Mouse (Mus musculus) adrenal gland, postnatal 10 days (tissue): Measurements from ENCODE around the gene Spg11. TPM values are rescaled to one million over a fixed set of nuclear protein-coding genes. Genes with fewer than 3 reads are reported as not detected.
"Not testable (repeated sequence)": the region's sequence is repeated elsewhere in the genome, so short reads cannot be mapped to it uniquely, and the experiment has no call there.

ENCODE experiments used
- DNase-seq: peaks from one replicate; pipeline ENCODE4 v3.0.0; 2021; ENCODE audit warnings: mixed read lengths
- total RNA-seq, 2 experiments: library from RNA; stranded (reverse); gene quantifications; 2 replicates each; pipeline ENCODE4 v1.2.3; 2021

Gene Spg11
- total RNA-seq, 2 experiments from 2014 or later: 14.6 to 16.7 TPM

- DNase-seq: no peak
These were observed 27.6 kb upstream of the Spg11 start for GRCm38 (mm10) chr2:122145756-122146155.

- no peak for DNase-seq
These were observed 24.9 kb upstream of the Spg11 start for GRCm38 (mm10) chr2:122143111-122143510.

- DNase-seq: no peak
These were observed 23.3 kb upstream of the Spg11 start for GRCm38 (mm10) chr2:122141332-122141967.

GRCm38 (mm10) chr2:122140815-122141214 is 22.6 kb upstream of the Spg11 start:
- DNase-seq: no peak

GRCm38 (mm10) chr2:122137839-122138465 is 19.8 kb upstream of the Spg11 start:
- no peak for DNase-seq

GRCm38 (mm10) chr2:122132618-122133017 is 14.4 kb upstream of the Spg11 start:
- no peak for DNase-seq

GRCm38 (mm10) chr2:122132078-122132477 is 13.9 kb upstream of the Spg11 start:
- no peak for DNase-seq

- no peak for DNase-seq
These were observed 9.4 kb upstream of the Spg11 start for GRCm38 (mm10) chr2:122127635-122128034.

- DNase-seq: no peak
These were observed 8.7 kb upstream of the Spg11 start for GRCm38 (mm10) chr2:122126765-122127347.

- no peak for DNase-seq
These were observed 7.7 kb upstream of the Spg11 start for GRCm38 (mm10) chr2:122125680-122126572.

GRCm38 (mm10) chr2:122116888-122117287 is 1.3 kb downstream of the Spg11 start:
- no peak for DNase-seq

- DNase-seq: no peak
These were observed 8.5 kb downstream of the Spg11 start for GRCm38 (mm10) chr2:122109714-122110113.

GRCm38 (mm10) chr2:122108101-122108500 is 10.1 kb downstream of the Spg11 start:
- no peak for DNase-seq

GRCm38 (mm10) chr2:122102070-122102469 is 16.1 kb downstream of the Spg11 start:
- DNase-seq: peak; percentile 60

- not testable (repeated sequence) for DNase-seq
These were observed 20.5 kb downstream of the Spg11 start for GRCm38 (mm10) chr2:122097686-122098085.

GRCm38 (mm10) chr2:122093844-122094243 is 24.3 kb downstream of the Spg11 start:
- no peak for DNase-seq

GRCm38 (mm10) chr2:122086446-122086845 is 31.7 kb downstream of the Spg11 start:
- DNase-seq: no peak

- DNase-seq: peak; percentile 44
These were observed 36.3 kb downstream of the Spg11 start for GRCm38 (mm10) chr2:122081728-122082456.

- DNase-seq: peak; percentile 75
These were observed 48.3 kb downstream of the Spg11 start for GRCm38 (mm10) chr2:122069922-122070321.

GRCm38 (mm10) chr2:122069144-122069912 is 48.9 kb downstream of the Spg11 start:
- DNase-seq: no peak

- no peak for DNase-seq
These were observed 51.9 kb downstream of the Spg11 start for GRCm38 (mm10) chr2:122066241-122066640.
